Mouse (Mus musculus) ES-Bruce4 (cell line): ENCODE data around the gene Rai1.

ENCODE experiments used
- CTCF ChIP-seq: IDR thresholded peaks from one replicate; pipeline ENCODE4 v1.8.1; 2011; ENCODE audit warnings: low read depth, low read length
- POLR2A ChIP-seq: IDR thresholded peaks from one replicate; pipeline ENCODE4 v1.8.1; 2011; ENCODE audit warnings: low read length; ENCODE audit not compliant: insufficient read depth

DNA sequence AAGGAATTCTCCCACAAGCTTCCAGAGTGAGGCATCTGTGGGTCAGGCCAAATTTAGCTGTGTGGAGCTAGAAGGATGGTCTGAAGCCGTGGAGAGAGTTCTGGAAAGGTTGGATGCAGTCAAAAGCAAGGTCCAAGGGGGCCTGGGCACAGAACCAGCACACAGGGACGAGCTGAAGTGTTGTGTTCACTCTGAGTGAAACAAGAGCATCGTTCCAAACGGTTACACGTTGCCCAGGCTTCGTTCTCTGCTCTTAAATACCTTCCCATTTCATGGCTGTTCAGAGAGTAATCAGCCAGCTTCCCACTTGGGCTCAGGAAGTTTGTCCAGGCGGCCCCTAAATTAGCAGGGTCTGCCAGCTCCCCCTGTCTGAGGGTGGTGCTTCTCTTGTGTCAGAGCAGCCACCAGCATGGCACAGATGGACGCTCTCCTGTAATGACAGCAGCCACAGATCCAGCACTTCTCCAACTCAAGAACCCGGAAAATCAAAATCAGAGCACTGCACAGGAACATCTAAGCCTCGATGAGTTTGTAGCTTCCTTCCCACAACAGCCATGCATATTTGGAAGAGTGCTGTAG is 68.9 kb downstream of the Rai1 start:
- TF ChIP-seq POLR2A (no peak), CTCF (no peak)
